Mouse (Mus musculus) left cerebral cortex, postnatal 4 days (tissue): ENCODE measurements around the gene Car8. TPM values are rescaled to one million over a fixed set of nuclear protein-coding genes. Genes with fewer than 3 reads are reported as not detected.
A peak's percentile ranks its signal among the peaks of the same experiment; 100 is the strongest.
"Not testable (repeated sequence)": the region's sequence is repeated elsewhere in the genome, so short reads cannot be mapped to it uniquely, and the experiment has no call there.

Experiments
- DNase-seq: peaks from one replicate; pipeline ENCODE4 v3.0.0-alpha.2; 2022
- intact Hi-C: fragments of 180-260 bp; cut with DNase I; formaldehyde crosslinking; loops from one replicate; pipeline ENCODE4 v1.15.1; 2025
- total RNA-seq, 2 experiments: library from RNA; stranded (reverse); gene quantifications; 2 replicates each; pipeline ENCODE4 v1.2.3; 2021

Gene Car8
- total RNA-seq, 2 experiments from 2014 or later = 11.9 to 12.5 TPM

DNA sequence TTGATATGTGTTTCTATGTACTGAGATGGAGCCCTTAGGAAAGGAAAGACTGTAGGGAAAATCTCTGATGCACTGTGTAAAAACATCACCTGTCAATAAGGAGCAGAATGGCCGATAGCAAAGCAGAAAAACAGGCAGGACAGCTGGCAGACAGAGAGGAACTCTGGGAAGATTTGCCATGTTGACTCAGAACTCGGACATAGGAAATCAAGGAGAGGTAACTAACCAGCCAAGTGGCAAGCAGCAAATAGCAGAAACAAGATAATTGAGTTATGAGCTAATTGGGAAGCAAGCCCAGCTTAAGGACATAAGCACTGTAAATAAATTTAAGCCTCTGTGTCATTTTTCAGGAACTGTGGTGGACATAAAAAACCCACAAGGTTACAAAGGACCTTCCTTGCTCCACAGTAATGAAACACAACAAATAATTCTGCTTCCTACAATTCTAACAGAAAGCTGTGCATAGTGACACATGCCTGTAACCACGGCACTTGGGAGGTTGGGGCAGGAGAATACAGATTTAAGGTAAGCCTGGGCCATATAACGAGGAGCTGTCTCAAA is 33.7 kb downstream of the Car8 start:
- DNase-seq = no peak
- intact Hi-C loops = no loop called here

DNA sequence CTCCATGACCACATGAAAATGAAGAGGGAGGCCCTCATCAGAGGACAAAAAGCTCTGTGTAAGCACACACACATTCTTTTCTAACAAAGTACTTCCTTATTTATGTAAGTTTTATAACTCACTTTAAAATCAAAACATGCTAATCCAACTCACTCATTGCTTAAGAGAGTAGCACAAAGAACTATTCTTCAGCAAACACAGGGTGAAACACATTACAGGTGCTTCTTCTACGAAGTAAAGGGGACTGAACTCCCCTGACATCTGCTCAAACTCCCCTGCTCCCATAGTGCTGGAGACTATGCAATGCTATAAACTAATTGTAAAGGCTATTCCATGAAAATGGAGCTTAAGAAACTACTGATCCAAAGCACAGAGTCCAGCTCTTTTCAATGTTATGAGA is 35.5 kb downstream of the Car8 start:
- intact Hi-C loops = no loop called here
- DNase-seq = no peak

GRCm38 (mm10) chr4:8201631-8202030 is 37.2 kb downstream of the Car8 start:
- no peak for DNase-seq
- intact Hi-C loops = no loop called here

GRCm38 (mm10) chr4:8200081-8200480 is 38.8 kb downstream of the Car8 start:
- intact Hi-C loops = no loop called here
- no peak for DNase-seq

DNA sequence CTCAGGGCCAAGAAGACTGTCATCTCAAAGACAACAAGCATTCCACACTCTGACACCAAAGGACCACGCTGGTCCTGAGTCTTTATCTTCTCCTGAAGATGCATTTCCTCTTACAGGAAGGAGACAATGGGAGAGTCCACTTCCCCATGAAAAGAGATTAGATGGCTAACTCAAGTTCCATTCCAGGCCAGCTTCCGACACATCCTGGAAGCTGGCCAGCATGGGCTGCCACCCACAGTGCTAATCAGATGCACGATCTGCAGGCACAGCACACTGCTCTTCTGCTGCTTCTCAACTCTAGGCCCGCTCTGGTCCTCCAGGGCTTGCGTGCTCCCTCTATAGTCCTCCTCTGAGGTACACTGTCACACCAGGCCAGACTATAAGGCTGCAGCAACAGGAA is 40.8 kb downstream of the Car8 start:
- peak; percentile 34 for DNase-seq
- intact Hi-C loops = no loop called here

GRCm38 (mm10) chr4:8190441-8190840 is 48.4 kb downstream of the Car8 start:
- intact Hi-C loops = no loop called here

GRCm38 (mm10) chr4:8186921-8187687 is 51.7 kb downstream of the Car8 start:
- intact Hi-C loops = no loop called here
- DNase-seq = no peak

More at GRCm38 (mm10) chr4:8190441-8190840, 48.4 kb downstream of the Car8 start:
- no peak for DNase-seq

GRCm38 (mm10) chr4:8180576-8180975 is 58.3 kb downstream of the Car8 start:
- no peak for DNase-seq
- intact Hi-C loops = no loop called here

- intact Hi-C loops = no loop called here
- DNase-seq = no peak
Observed at GRCm38 (mm10) chr4:8154589-8155198, 84.1 kb downstream of the Car8 start.

GRCm38 (mm10) chr4:8153926-8154325 is 84.9 kb downstream of the Car8 start:
- intact Hi-C loops, DNase-seq: not testable (repeated sequence)

DNA sequence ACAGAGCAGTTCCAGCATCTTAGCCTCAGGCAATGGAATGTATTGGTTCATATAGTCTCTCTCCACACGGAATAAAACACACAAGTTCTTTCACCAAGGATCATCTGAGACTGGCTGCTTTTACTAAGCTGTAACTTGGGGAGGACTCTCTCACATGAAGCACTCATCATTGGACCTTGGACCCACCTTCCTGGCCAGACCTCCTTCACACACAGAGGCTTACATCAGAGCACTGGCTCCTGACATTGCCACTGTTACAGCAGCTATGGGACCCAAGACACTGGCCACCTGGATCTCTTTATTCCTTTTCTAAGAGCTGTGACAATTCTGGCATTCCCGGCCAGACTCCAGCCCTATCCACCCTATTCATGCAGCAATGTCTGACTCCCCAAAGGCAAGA is 101.4 kb downstream of the Car8 start:
- no peak for DNase-seq
- intact Hi-C loops = no loop called here

DNA sequence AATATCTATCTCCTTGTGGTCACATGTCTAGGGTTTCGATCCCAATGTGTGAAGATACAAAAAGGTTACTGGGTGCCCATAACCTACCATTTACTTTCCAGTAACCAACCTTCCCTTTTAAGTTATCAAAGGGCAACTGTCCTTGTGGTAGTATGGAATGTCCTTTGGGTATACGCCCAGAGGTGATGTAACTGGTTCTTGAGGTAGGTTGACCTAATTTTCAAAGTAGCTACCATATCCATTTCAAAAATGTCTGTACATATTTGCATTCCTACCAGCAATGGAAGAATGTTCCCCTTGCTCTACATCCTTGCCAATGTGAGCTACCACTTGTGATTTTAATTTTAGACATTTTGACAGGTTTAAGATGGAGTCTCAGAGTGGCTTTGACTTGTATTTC is 106.8 kb downstream of the Car8 start:
- no peak for DNase-seq
- intact Hi-C loops = no loop called here

DNA sequence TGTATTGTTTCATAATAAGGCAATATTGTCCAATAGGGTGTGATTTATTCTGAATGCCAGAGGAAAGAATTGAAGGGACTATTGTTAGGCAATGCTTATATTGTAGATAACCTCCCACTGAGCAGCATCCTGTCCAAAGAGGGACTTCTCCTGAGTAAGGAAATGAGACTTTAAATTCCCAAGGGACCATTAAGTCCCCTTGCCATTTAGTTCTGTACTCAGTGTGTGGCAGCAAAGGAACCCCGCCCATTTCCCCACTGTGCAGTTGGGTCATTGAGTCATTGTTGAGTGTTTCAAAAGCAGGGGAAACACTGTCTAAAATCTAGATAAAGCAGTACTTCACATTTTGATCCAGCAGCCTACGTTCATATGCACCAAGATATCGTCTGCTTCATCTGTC is 125.3 kb downstream of the Car8 start:
- no peak for DNase-seq
- intact Hi-C loops = no loop called here

DNA sequence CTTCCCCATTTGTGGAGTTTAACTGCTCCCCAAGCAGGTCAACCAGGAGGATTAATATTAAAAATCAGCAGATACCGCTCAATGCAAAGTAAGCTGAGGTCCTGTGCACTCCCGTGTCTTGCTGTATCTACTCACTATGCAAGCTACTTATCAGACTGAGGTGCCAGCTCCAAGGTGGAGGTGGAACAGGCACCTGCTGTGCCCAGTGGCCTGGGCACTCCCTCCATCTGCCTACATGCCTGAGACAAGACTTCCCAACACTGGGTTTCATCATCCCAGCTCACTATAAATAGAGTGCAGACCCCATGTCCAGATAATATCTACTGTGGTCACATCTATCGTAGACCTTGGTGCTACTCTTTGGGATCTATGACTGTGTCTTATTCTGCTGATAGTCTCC is 127.0 kb downstream of the Car8 start:
- intact Hi-C loops = no loop called here
- no peak for DNase-seq

GRCm38 (mm10) chr4:8109906-8110567 is 128.8 kb downstream of the Car8 start:
- DNase-seq = no peak
- intact Hi-C loops = no loop called here

DNA sequence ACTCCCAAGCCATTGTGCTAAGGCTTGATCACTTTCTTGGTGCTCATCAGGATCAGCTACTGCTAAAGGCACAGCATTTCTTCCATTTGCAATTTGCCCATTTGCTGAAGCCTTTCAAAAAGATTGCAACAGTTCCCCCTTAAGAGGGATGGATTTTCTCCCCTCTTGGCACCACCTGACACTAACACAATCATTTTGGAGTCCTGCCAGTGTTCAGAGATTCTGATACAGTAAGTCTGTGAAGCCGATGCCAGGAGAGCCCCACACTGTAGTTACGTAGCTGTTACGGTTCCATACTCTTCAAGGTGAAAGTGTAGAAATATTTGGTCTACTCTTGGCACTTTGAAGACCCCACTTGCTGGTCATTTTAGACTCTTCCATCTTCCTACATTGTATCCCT is 137.4 kb downstream of the Car8 start:
- intact Hi-C loops = no loop called here
- DNase-seq = no peak

GRCm38 (mm10) chr4:8098084-8098483 is 140.8 kb downstream of the Car8 start:
- DNase-seq = no peak
- intact Hi-C loops = no loop called here

DNA sequence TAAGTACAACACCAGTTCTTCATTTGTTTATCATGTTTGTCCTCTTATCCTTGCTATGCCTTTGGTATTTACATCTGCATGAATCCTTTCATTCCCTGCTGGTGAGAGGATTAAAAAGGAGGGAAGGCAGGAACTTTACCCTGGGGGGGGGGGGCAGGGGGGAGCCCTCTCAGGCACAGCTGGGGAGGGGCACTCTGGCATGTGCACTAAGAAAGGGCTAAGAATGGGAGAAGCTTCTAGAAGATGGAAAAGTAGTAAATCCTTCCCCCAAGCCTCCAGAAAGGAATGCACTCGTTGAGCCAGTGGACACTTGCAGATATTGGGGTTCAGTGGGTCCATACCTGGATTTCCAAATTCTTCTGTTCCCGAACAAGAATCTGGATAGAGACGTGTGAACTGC is 141.2 kb downstream of the Car8 start:
- no peak for DNase-seq
- intact Hi-C loops = no loop called here

DNA sequence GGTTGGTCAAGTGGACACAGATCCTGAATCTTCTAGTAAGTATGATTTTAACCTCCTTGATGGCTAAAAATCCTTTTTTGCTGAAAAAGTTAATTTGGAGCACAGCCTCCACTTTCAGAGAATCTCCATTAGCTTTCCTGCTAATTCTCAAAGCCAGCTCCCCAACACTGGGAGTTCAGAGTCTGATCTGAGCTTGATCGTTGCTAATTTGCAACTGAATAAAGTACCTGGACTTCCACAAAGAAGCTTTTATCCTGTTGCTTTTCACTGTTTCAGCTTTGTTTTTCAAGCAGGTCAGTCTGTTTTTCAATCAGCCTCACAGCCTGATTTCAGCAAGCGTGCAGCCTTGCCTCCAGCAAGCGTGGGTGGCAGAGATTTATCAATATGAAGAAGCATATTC is 145.3 kb downstream of the Car8 start:
- intact Hi-C loops, DNase-seq: not testable (repeated sequence)
